Mouse (Mus musculus) MEL (cell line): Measurements from ENCODE around the gene Tuba1a.

Experiments used
- CTCF ChIP-seq, 3 experiments: IDR thresholded peaks in 2 of 3; conservative IDR thresholded peaks in 1 of 3; 2 replicates each; pipeline ENCODE4 v1.5.1; 2011 to 2012; ENCODE audit warnings: low read length in 3 of 3, low read depth in 2 of 3, mild to moderate bottlenecking in 2 of 3, improper control_type of control experiment in 1 of 3, inconsistent platforms in 1 of 3, mixed read lengths in 1 of 3, moderate library complexity in 1 of 3; ENCODE audit not compliant: control insufficient read depth in 1 of 3, insufficient read depth in 1 of 3, poor library complexity in 1 of 3, severe bottlenecking in 1 of 3
- POLR2A ChIP-seq, 2 experiments: IDR thresholded peaks; 2 replicates each; pipeline ENCODE4 v1.6.1; 2011 to 2012; ENCODE audit warnings: low read length in 2 of 2, mild to moderate bottlenecking in 2 of 2, control low read depth in 1 of 2, improper control_type of control experiment in 1 of 2, low read depth in 1 of 2, moderate library complexity in 1 of 2; ENCODE audit not compliant: control insufficient read depth in 1 of 2, insufficient read depth in 1 of 2, poor library complexity in 1 of 2
- RAD21 ChIP-seq: IDR thresholded peaks from 2 replicates; pipeline ENCODE4 v1.6.1; 2011; ENCODE audit warnings: mild to moderate bottlenecking, low read depth, low read length, improper control_type of control experiment
- USF1 ChIP-seq: IDR thresholded peaks from 2 replicates; pipeline ENCODE4 v1.6.1; 2014; ENCODE audit warnings: low read depth, mild to moderate bottlenecking, inconsistent platforms, low read length, improper control_type of control experiment, moderate library complexity

GRCm38 (mm10) chr15:98949607-98949892 is 4.0 kb downstream of the Tuba1a start:
- TF ChIP-seq POLR2A (IDR thresholded peaks at IDR 0.05; ENCODE audit: control insufficient read depth in 1 of 2, insufficient read depth in 1 of 2, low read depth in 1 of 2, low read length in 2 of 2, poor library complexity in 1 of 2): no peak
- no peak for TF ChIP-seq CTCF (IDR thresholded peaks at IDR 0.05 in 2 of 3, conservative IDR thresholded peaks at IDR 0.05 in 1 of 3; ENCODE audit: control insufficient read depth in 1 of 3, insufficient read depth in 1 of 3, low read depth in 2 of 3, low read length in 3 of 3, poor library complexity in 1 of 3, severe bottlenecking in 1 of 3)
- TF ChIP-seq RAD21: no peak
- TF ChIP-seq USF1: no peak
